Mouse (Mus musculus) heart, embryonic 16.5 days (tissue): ENCODE measurements around the gene Hectd3. TPM values are rescaled to one million over a fixed set of nuclear protein-coding genes. Genes with fewer than 3 reads are reported as not detected.
A peak's percentile ranks its signal among the peaks of the same experiment; 100 is the strongest.

Source experiments
- ATAC-seq: fragments of 200-750 bp; cut with Nextera tagmentation; replicated peaks from 2 replicates; pipeline ENCODE4 v1.8.0; 2017; ENCODE audit warnings: moderate number of reproducible peaks; ENCODE audit not compliant: insufficient read depth, low FRiP score; ENCODE audit errors: extremely low read depth
- H3K27ac ChIP-seq: fragments of 300-500 bp; sonication (generic); 2 replicates; pipeline ENCODE4 v1.5.1; 2014; ENCODE audit warnings: mild to moderate bottlenecking, low read length, control low read depth, moderate library complexity
- H3K27me3 ChIP-seq: fragments of 300-500 bp; sonication (generic); 2 replicates; pipeline ENCODE4 v1.6.1; 2014; ENCODE audit warnings: low read length, mixed read lengths; ENCODE audit not compliant: control insufficient read depth, insufficient read depth
- H3K36me3 ChIP-seq: fragments of 300-500 bp; sonication (generic); 2 replicates; pipeline ENCODE4 v1.6.1; 2014; ENCODE audit not compliant: control insufficient read depth, insufficient read depth
- H3K4me1 ChIP-seq: fragments of 300-500 bp; sonication (generic); 2 replicates; pipeline ENCODE4 v1.6.1; 2014; ENCODE audit warnings: low read length, mixed read lengths; ENCODE audit not compliant: control insufficient read depth, insufficient read depth
- H3K4me2 ChIP-seq: fragments of 300-500 bp; sonication (generic); 2 replicates; pipeline ENCODE4 v1.6.1; 2014; ENCODE audit warnings: low read depth, mild to moderate bottlenecking, control low read depth, low read length
- H3K4me3 ChIP-seq: fragments of 300-500 bp; sonication (generic); 2 replicates; pipeline ENCODE4 v1.5.1; 2014; ENCODE audit warnings: mild to moderate bottlenecking, control low read depth, low read length
- H3K9ac ChIP-seq: fragments of 300-500 bp; sonication (generic); 2 replicates; pipeline ENCODE4 v1.6.1; 2014; ENCODE audit warnings: low read length, control low read depth
- H3K9me3 ChIP-seq: fragments of 300-500 bp; sonication (generic); replicated peaks from 2 replicates; pipeline ENCODE4 v1.6.1; 2016; ENCODE audit warnings: low read length; ENCODE audit not compliant: control insufficient read depth
- WGBS: fragments of 180-500 bp; shearing (Covaris S2); extraction: QIAGEN DNeasy Blood & Tissue Kit; methylation state at CpG from one replicate; pipeline ENCODE4 v1.1.7; 2014; 5-methylcytosine and 5-hydroxymethylcytosine counted together
- polyA plus RNA-seq: library from polyadenylated mRNA; unstranded; fragments of >200 nt; fragmentation: Nextera tagmentation; extraction: Ambion mirVana; gene quantifications from 2 replicates; pipeline ENCODE4 v1.2.1, GENCODE M21; 2015

Hectd3 gene
- 6.6 and 7.0 TPM in 2 replicates for polyA plus RNA-seq

DNA sequence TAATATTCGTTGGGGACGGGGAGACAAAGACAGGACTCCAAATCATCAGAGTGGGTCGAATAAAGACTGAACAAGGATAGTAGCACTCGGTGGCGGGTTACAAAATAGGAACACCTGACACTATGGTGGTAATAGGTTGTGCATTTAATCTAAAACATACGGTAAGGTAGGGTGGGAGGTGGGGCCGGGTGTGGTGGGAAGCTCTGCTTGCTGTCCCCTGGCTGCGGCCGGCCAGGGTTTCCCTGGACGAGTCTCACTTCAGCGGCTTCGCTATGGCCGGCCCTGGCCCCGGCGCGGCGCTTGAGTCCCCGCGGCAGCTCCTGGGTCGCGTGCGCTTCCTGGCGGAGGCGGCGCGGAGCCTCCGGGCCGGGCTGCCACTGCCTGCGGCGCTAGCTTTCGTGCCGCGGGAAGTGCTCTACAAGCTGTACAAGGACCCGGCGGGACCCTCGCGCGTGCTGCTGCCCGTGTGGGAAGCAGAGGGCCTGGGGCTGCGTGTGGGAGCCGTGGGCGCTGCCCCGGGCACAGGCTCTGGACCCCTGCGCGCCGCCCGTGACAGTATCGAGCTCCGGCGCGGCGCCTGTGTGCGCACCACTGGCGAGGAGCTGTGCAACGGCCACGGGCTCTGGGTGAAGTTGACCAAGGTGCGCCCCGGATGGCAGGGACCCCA lies at the start of gene Hectd3:
Gene Hectd3 (plus strand): TSS at position 187 of the 667 bp plus-strand sequence.
- H3K9me3 ChIP-seq, result no peaks in the 10 kb centered on the region
- H3K4me2 ChIP-seq, result peak within 1 kb of the TSS; percentile 98
- under 1% methylated on average over 58 of the region's 58 CpGs for WGBS
- H3K36me3 ChIP-seq, result peaks cover 10% of the 10 kb centered on the region
- peak; percentile 59 for ATAC-seq
- peak within 1 kb of the TSS; percentile 86 for H3K9ac ChIP-seq
- peaks cover 21% of the 10 kb centered on the region for H3K4me1 ChIP-seq
- H3K27me3 ChIP-seq, result no peaks in the 10 kb centered on the region
- peak within 1 kb of the TSS; percentile 91 for H3K4me3 ChIP-seq
- H3K27ac ChIP-seq, result peak within 1 kb of the TSS; percentile 71

- H3K4me2 ChIP-seq, result no peak overlapping the region
- H3K27me3 ChIP-seq, result no peaks in the 10 kb centered on the region
- ATAC-seq, result no peak
- no peaks in the 10 kb centered on the region for H3K36me3 ChIP-seq
- H3K9me3 ChIP-seq, result no peaks in the 10 kb centered on the region
- no peaks in the 10 kb centered on the region for H3K4me1 ChIP-seq
- no peak overlapping the region for H3K4me3 ChIP-seq
- H3K27ac ChIP-seq, result no peak overlapping the region
- 36% methylated on average over 1 of the region's 1 CpGs for WGBS
- no peak overlapping the region for H3K9ac ChIP-seq
Observed at GRCm38 (mm10) chr4:116951642-116952041, 43.5 kb upstream of the Hectd3 start.

GRCm38 (mm10) chr4:116954951-116955350 lies 40.2 kb upstream of the Hectd3 start:
- 85% methylated on average over 7 of the region's 7 CpGs for WGBS
- Histone ChIP-seq H3K4me3 (no peak overlapping the region), H3K4me1 (no peaks in the 10 kb centered on the region), H3K27me3 (no peaks in the 10 kb centered on the region), H3K36me3 (no peaks in the 10 kb centered on the region), H3K9ac (no peak overlapping the region), H3K9me3 (no peaks in the 10 kb centered on the region), H3K27ac (no peak overlapping the region), H3K4me2 (no peak overlapping the region)
- no peak for ATAC-seq

GRCm38 (mm10) chr4:116976503-116976902 lies 18.6 kb upstream of the Hectd3 start:
- Histone ChIP-seq H3K4me3 (no peak overlapping the region), H3K4me1 (no peaks in the 10 kb centered on the region), H3K4me2 (no peak overlapping the region), H3K36me3 (no peaks in the 10 kb centered on the region), H3K9ac (no peak overlapping the region), H3K9me3 (no peaks in the 10 kb centered on the region), H3K27me3 (no peaks in the 10 kb centered on the region), H3K27ac (no peak overlapping the region)
- no peak for ATAC-seq
- 65% methylated on average over 2 of the region's 2 CpGs for WGBS

DNA sequence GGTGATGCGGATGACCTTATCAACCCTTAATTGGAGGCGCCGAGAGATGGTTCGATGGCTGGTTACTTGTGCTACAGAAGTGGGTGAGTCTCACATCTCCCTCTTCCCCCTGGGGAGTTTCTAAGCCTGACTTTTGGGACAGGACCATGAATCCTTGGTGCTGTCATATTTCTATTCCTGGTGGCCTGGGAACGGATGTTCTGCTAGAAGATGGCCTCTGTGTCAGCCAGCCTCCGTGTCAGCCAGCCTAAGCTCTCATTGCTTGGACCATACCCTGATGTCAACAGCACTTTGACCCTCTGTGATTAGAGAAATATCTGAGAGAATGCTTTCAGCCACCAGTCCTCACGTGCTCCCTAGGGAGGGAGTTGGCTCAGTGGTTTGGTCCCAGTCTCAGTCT lies 9.4 kb upstream of the Hectd3 start:
- no peak for ATAC-seq
- H3K27ac ChIP-seq, result no peak overlapping the region
- H3K36me3 ChIP-seq, result peaks cover 8% of the 10 kb centered on the region
- no peak overlapping the region for H3K4me2 ChIP-seq
- 82% methylated on average over 7 of the region's 7 CpGs for WGBS
- no peaks in the 10 kb centered on the region for H3K27me3 ChIP-seq
- H3K9me3 ChIP-seq, result no peaks in the 10 kb centered on the region
- no peaks in the 10 kb centered on the region for H3K4me1 ChIP-seq
- H3K9ac ChIP-seq, result no peak overlapping the region
- H3K4me3 ChIP-seq, result no peak overlapping the region

DNA sequence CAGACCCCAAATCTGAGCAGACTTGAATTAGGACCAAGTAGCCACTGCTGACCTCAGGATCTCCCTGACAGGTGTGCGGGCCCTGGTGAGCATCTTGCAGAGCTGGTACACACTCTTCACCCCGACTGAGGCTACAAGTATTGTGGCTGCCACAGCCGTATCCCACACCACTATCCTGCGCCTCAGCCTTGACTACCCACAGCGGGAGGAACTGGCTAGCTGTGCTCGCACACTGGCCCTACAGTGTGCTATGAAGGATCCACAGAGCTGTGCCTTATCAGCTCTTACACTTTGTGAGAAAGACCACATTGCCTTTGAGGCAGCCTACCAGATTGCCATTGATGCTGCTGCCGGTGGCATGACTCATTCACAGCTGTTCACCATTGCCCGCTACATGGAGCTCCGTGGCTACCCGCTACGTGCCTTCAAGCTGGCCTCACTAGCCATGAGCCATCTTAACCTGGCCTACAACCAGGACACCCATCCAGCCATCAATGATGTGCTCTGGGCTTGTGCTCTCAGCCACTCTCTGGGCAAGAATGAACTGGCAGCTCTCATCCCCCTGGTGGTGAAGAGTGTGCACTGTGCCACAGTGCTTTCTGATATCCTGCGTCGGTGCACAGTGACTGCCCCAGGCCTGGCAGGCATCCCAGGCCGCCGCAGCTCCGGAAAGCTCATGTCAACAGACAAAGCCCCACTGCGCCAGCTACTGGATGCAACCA lies 8.6 kb upstream of the Hectd3 start:
- H3K9me3 ChIP-seq, result no peaks in the 10 kb centered on the region
- H3K4me3 ChIP-seq, result no peak overlapping the region
- H3K27ac ChIP-seq, result no peak overlapping the region
- H3K36me3 ChIP-seq, result peaks cover 9% of the 10 kb centered on the region
- H3K9ac ChIP-seq, result no peak overlapping the region
- 48% methylated on average over 17 of the region's 17 CpGs for WGBS
- H3K4me1 ChIP-seq, result no peaks in the 10 kb centered on the region
- H3K27me3 ChIP-seq, result no peaks in the 10 kb centered on the region
- no peak overlapping the region for H3K4me2 ChIP-seq
- ATAC-seq, result peak; percentile 81

DNA sequence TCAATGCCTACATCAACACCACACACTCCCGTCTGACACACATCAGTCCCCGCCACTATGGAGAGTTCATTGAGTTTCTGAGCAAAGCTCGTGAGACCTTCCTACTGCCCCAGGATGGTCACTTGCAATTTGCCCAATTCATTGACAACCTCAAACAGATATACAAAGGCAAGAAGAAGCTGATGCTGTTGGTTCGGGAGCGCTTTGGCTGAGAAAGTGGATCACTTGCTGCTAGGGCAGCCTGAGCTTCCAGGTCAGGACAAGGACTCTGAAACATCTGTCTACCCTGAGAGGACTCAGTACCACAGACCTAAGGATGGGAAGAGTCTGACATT lies 8.0 kb upstream of the Hectd3 start:
- Histone ChIP-seq H3K4me3 (no peak overlapping the region), H3K4me1 (no peaks in the 10 kb centered on the region), H3K36me3 (peaks cover 9% of the 10 kb centered on the region), H3K9me3 (no peaks in the 10 kb centered on the region), H3K9ac (no peak overlapping the region), H3K4me2 (no peak overlapping the region), H3K27me3 (no peaks in the 10 kb centered on the region), H3K27ac (no peak overlapping the region)
- 56% methylated on average over 5 of the region's 5 CpGs for WGBS
- ATAC-seq, result no peak

DNA sequence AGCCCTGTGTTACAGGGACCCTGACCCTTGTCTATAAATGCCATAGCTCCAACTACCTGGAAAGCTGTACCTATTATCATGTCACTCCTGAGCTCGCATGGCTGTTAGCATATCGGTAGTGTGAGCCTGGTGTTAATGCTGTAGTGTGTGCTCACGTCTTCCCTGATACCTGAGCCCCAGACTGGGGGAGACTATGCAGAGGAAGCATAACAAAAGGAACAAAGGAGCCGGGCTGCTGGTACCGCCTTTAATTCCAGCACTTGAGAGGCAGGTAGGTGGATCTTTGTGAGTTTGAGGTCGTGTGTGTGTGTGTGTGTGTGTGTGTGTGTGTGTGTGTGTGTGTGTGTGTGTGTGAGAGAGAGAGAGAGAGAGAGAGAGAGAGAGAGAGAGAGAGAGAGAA lies 5.4 kb upstream of the Hectd3 start:
- Histone ChIP-seq H3K27me3 (no peaks in the 10 kb centered on the region), H3K9ac (no peak overlapping the region), H3K9me3 (no peaks in the 10 kb centered on the region), H3K4me1 (peaks cover 12% of the 10 kb centered on the region), H3K27ac (no peak overlapping the region), H3K4me2 (no peak overlapping the region), H3K4me3 (no peak overlapping the region), H3K36me3 (peaks cover 9% of the 10 kb centered on the region)
- WGBS, result 69% methylated on average over 6 of the region's 6 CpGs
- ATAC-seq, result no peak

DNA sequence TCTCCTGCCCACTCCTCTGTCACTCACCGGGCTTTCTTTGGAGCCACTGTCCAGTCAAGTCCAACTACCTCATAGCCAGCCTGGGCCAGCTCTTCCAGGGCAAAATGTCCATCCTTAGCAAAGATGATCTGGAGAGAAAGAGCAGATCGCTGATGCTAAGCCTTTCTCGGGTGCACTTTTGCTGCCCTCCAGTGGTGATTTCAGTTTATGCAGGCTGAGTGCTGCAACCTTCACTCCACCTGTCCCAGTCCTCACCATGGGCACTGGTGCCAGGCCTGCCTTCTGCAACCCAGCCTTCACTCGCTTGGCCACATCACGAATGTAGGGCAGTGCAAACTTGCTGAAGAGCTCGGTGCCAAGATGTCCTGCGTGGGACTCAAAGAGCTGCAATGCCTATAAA lies 3.8 kb upstream of the Hectd3 start:
- H3K27ac ChIP-seq, result no peak overlapping the region
- WGBS, result 11% methylated on average over 7 of the region's 7 CpGs
- ATAC-seq, result no peak

More for the DNA sequence above, 3.8 kb upstream of the Hectd3 start:
- Histone ChIP-seq H3K9me3 (no peaks in the 10 kb centered on the region), H3K4me2 (no peak overlapping the region), H3K9ac (no peak overlapping the region), H3K36me3 (peaks cover 9% of the 10 kb centered on the region), H3K4me3 (no peak overlapping the region), H3K27me3 (no peaks in the 10 kb centered on the region), H3K4me1 (peaks cover 21% of the 10 kb centered on the region)
